Mouse (Mus musculus): ENCODE measurements at regions not wholly inside any gene's neighbourhood (a gene's known extent, or its start where the extent isn't known, plus 50 kb on each side); places are given as distances from the start of the nearest gene placed in this dataset.

DNA sequence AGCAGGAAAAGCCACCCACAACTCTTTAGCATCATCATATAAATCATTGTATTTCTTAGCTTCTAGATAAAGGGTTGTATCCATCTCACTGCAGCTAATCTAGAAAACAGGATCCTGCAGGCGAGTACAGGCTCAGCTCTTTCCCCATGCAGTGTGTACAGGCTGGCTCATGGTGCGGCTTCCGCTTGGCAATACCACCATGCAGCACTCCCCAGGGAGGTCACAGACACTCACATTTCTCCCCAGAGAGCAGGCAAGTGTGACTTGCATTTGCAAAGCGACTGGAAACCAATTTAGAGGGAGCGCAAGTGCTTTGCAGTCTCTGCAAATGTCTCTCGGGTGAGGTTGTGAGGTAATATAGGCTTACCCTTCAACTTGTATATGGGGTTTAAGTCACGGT, 69.1 kb upstream of the Zfp366 start:
- no peak for TF ChIP-seq CTCF (IDR thresholded peaks at IDR 0.05; ENCODE audit: low read depth, low read length)
- TF ChIP-seq POLR2A (IDR thresholded peaks at IDR 0.05; ENCODE audit: insufficient read depth, low read length) = no peak
- no peak for TF ChIP-seq EP300 (IDR thresholded peaks at IDR 0.05; ENCODE audit: insufficient read depth, low read depth, low read length)
